In the genomic region with DNA sequence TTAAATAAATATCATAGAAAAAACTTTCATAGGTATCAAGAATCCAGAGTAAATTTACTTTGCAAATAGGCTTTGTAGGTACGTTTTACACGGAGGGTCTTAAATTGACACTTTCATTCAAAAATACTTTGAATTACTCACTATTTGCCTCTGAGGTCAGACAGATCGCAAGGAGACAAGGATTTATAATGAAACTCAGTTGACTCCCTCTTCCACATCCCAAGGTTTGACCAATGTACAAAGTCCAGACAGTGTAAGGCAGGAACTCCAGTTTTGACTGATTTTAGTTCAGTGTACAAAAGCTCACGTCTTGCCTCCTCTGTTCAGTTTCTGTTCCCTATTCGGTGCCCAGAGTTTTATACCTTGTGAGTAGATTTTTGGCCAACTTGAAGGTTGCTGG, we compare ENCODE assay signal across 25 mouse cellular contexts.
"Had no signal": no experiment of that assay in that cellular context is flagged by ENCODE, and none has a peak within 500 bp of the region (broad histone marks: within the 10 kb centered on the region; RNA-seq: fewer than 3 reads in every experiment).

No protein-coding gene starts in this region.

- H3K27ac ChIP-seq: heart, adult 2 months; heart, embryonic 13.5 days; heart, embryonic 15.5 days; hindbrain, embryonic 14.5 days; intestine, embryonic 15.5 days; limb, embryonic 13.5 days; limb, embryonic 15.5 days; liver, embryonic 12.5 days had no signal

- ATAC-seq: hindbrain, embryonic 16.5 days; inflammation-experienced regulatory T-cells, adult 6 months; intestine, embryonic 15.5 days; intestine, postnatal 0 days; liver, embryonic 12.5 days had no signal

- H3K9ac ChIP-seq: heart, embryonic 13.5 days; heart, embryonic 15.5 days; hindbrain, embryonic 14.5 days; intestine, embryonic 15.5 days; limb, embryonic 13.5 days; limb, embryonic 15.5 days; liver, embryonic 12.5 days had no signal

- H3K4me1 ChIP-seq: heart, embryonic 13.5 days; heart, embryonic 15.5 days; intestine, embryonic 15.5 days; limb, embryonic 13.5 days; limb, embryonic 15.5 days; liver, embryonic 12.5 days had no signal

- H3K27me3 ChIP-seq: heart, embryonic 13.5 days; heart, embryonic 15.5 days; intestine, embryonic 15.5 days; limb, embryonic 13.5 days; limb, embryonic 15.5 days; liver, embryonic 12.5 days had no signal

- H3K4me2 ChIP-seq: heart, embryonic 11.5 days; heart, embryonic 13.5 days; heart, embryonic 15.5 days; hindbrain, embryonic 14.5 days; intestine, embryonic 15.5 days; limb, embryonic 13.5 days; limb, embryonic 15.5 days; liver, embryonic 12.5 days had no signal

- H3K36me3 ChIP-seq: heart, embryonic 13.5 days; heart, embryonic 15.5 days; intestine, embryonic 15.5 days; limb, embryonic 13.5 days; limb, embryonic 15.5 days; liver, embryonic 12.5 days had no signal

- DNase-seq: gastrocnemius, postnatal 14 days; gastrocnemius, postnatal 36 days; heart, adult 11 months; heart, adult 2 months; heart, postnatal 14 days; heart, postnatal 36 days; kidney, adult 18-20 months; kidney, adult 8-10 months; kidney, postnatal 10 days; kidney, postnatal 25 days; kidney, postnatal 4 days; layer of hippocampus, adult 9-11 months; layer of hippocampus, postnatal 36 days; left cerebral cortex, postnatal 4 days had no signal

- H3K4me3 ChIP-seq: heart, adult 2 months; heart, embryonic 13.5 days; heart, embryonic 15.5 days; intestine, embryonic 15.5 days; limb, embryonic 13.5 days; limb, embryonic 15.5 days; liver, embryonic 12.5 days had no signal

- H3K9me3 ChIP-seq: heart, embryonic 13.5 days; heart, embryonic 15.5 days; intestine, embryonic 15.5 days; limb, embryonic 13.5 days; limb, embryonic 15.5 days; liver, embryonic 12.5 days had no signal
